Mouse (Mus musculus): Measurements from ENCODE around the gene Pfn2.
"Not testable (repeated sequence)": the region's sequence is repeated elsewhere in the genome, so short reads cannot be mapped to it uniquely, and the experiment has no call there.

DNA sequence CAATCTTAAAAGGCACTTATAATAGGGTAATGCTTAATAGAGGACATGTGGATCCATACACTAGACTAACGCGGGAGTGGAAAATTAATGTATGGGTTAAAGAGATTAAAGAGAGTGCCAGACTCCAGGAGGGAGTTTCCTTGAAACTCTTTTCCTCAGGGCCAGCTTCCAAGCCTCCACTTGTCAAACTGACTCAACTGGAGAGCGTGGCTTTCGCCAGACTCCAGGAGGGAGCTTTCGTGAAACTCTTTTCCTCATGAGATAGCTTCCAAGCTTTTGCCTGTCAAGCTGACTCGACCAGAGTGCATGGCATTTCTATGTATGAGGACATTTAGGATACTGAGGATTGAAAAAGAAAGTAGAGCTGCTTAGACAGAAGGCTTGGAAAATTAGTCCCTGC lies 52.8 kb downstream of the Pfn2 start:
- TF ChIP-seq POLR2A, CTCF (IDR thresholded peaks at IDR 0.05; ENCODE audit: insufficient read depth, low read depth, low read length): not testable (repeated sequence)
